7 mouse cellular contexts compared by ENCODE assay signal in the genomic region with DNA sequence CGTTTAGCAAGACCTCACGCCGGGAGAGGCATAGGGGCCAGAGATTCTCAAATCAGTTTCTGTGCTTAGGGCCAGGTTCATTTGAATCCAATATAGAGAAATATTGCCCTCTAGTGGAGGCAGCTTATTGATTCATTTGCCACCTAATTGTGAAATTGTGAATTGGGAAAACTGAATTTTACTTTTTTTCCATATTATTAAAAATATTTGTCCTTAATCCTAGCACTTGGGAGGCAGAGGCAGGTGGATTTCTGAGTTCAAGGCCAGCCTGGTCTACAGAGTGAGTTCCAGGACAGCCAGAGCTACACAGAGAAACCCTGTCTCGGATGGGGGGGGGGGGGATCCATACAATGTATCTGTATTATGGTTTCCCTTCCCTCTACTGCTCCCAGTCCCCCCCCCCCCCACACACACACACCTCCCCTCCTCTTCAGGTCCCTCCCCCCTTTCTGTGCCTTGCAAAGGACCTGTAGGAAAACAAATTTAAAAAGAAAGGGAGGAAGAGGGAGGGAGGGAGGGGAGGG.
DNase-seq lines count a peak whose midpoint lies in the region; ATAC-seq and TF ChIP-seq lines count a peak whose summit lies in the region.

No protein-coding gene starts in this region.

- no peak for TF ChIP-seq POLR2A in brain, embryonic 14.5 days (IDR thresholded peaks at IDR 0.05; ENCODE audit: borderline replicate concordance, extremely low read depth, insufficient read depth, insufficient read length, poor library complexity, severe bottlenecking)

- ATAC-seq in granulocyte monocyte progenitor cell, adult 5-6 weeks (replicated peaks; ENCODE audit: poor library complexity, severe bottlenecking), result peak; percentile 86
- peak; percentile 81 for ATAC-seq in megakaryocyte, adult 5-6 weeks (ENCODE audit: poor library complexity, severe bottlenecking)

- intact Hi-C loops in left cerebral cortex, postnatal 25 days (cut with DNase I), result loop anchor here (1.0 to 2.0 kb wide), 3 partner anchors 113 to 277 kb away; a partner anchor contains a TSS
- intact Hi-C loops in left cerebral cortex, postnatal 10 days (cut with DNase I), result loop anchor here (2.0 to 10.0 kb wide), 4 partner anchors 113 to 873 kb away; a partner anchor contains a TSS

- peak; percentile 41; the same call in 1 of the 2 replicates for TF ChIP-seq CTCF in brain, embryonic 14.5 days (IDR thresholded peaks at IDR 0.05; ENCODE audit: borderline replicate concordance, extremely low read depth, insufficient read depth, insufficient read length)

- DNase-seq in left cerebral cortex, postnatal 25 days (ENCODE audit: low spot score in 2 of 2), result peak; percentile 21 to 51
- no peak for DNase-seq in left cerebral cortex, postnatal 10 days (ENCODE audit: extremely low spot score in 1 of 2, low spot score in 2 of 2)
- peak; percentile 84 for DNase-seq in brain, embryonic 14.5 days (ENCODE audit: low read depth)
- no peak for DNase-seq in urinary bladder, postnatal 10 days (ENCODE audit: low spot score)
- DNase-seq in T-cell, adult 2 months (ENCODE audit: low spot score), result no peak

Comparison
In these comparisons a context has a peak if more than half of its experiments do, and no peak if none do; other contexts are left out.
1. DNase-seq: peak in left cerebral cortex, postnatal 25 days (2 of 2) and brain, embryonic 14.5 days (single experiment); none in left cerebral cortex, postnatal 10 days (0 of 2), urinary bladder, postnatal 10 days (single experiment) and T-cell, adult 2 months (single experiment).